In genomic region chr11:104195791-104196190, GRCm38 (mm10) we compare ENCODE assay signal across 7 mouse cellular contexts. TPM values are rescaled to one million over a fixed set of nuclear protein-coding genes. Genes with fewer than 3 reads are reported as not detected.
A peak's percentile ranks its signal among the peaks of the same experiment; 100 is the strongest.
DNase-seq lines count a peak whose midpoint lies in the region; ATAC-seq lines count a peak whose summit lies in the region.

No protein-coding gene starts in this region.

- H3K4me1 ChIP-seq in forebrain, embryonic 14.5 days (ENCODE audit: control insufficient read depth, insufficient read depth, low read length): no peaks in the 10 kb centered on the region
- H3K4me1 ChIP-seq in hindbrain, embryonic 11.5 days (replicated peaks; ENCODE audit: control insufficient read depth, insufficient read depth, low read length): no peaks in the 10 kb centered on the region

- H3K27me3 ChIP-seq in forebrain, embryonic 14.5 days (replicated peaks; ENCODE audit: control insufficient read depth, insufficient read depth, low read length): no peaks in the 10 kb centered on the region
- H3K27me3 ChIP-seq in hindbrain, embryonic 11.5 days (ENCODE audit: control insufficient read depth, insufficient read depth, low read length): no peaks in the 10 kb centered on the region

- DNase-seq in T-cell, adult 2 months (ENCODE audit: low spot score): peak; percentile 36
- peak; percentile 95 for DNase-seq in forebrain, embryonic 14.5 days (ENCODE audit: low spot score)
- peak; percentile 96 for DNase-seq in hindbrain, embryonic 11.5 days (ENCODE audit: low spot score)
- peak; percentile 90 for DNase-seq in left cerebral cortex, adult 11 months (ENCODE audit: low spot score)
- peak; percentile 81 for DNase-seq in right cerebral cortex, postnatal 36 days (ENCODE audit: low spot score in 2 of 2)

- H3K27ac ChIP-seq in forebrain, embryonic 14.5 days (ENCODE audit: low read depth, low read length): no peak overlapping the region
- no peak overlapping the region for H3K27ac ChIP-seq in hindbrain, embryonic 11.5 days (ENCODE audit: low read depth, low read length)

- H3K4me3 ChIP-seq in forebrain, embryonic 14.5 days (ENCODE audit: low read depth, low read length): no peak overlapping the region
- H3K4me3 ChIP-seq in hindbrain, embryonic 11.5 days (ENCODE audit: low read depth, low read length): no peak overlapping the region

- no peaks in the 10 kb centered on the region for H3K36me3 ChIP-seq in forebrain, embryonic 14.5 days (ENCODE audit: control insufficient read depth, insufficient read depth, low read length)
- no peaks in the 10 kb centered on the region for H3K36me3 ChIP-seq in hindbrain, embryonic 11.5 days (ENCODE audit: control insufficient read depth, insufficient read depth, low read length)

- ATAC-seq in cerebellum, adult (ENCODE audit: insufficient number of reproducible peaks, low FRiP score, low TSS enrichment): peak; percentile 93; the same call in 1 of the 2 replicates
- peak; percentile 94 for ATAC-seq in forebrain, embryonic 14.5 days
- ATAC-seq in hindbrain, embryonic 11.5 days (ENCODE audit: low FRiP score): peak; percentile 75; the same call in 1 of the 2 replicates
- ATAC-seq in megakaryocyte-erythroid progenitor cell, adult 5-6 weeks (replicated peaks; ENCODE audit: low FRiP score, low TSS enrichment, poor library complexity, severe bottlenecking): peak; percentile 78

- peak overlapping the region; percentile 29; the same call in 1 of the 2 replicates for H3K4me2 ChIP-seq in forebrain, embryonic 14.5 days (ENCODE audit: low read length)
- no peak overlapping the region for H3K4me2 ChIP-seq in hindbrain, embryonic 11.5 days (replicated peaks; ENCODE audit: low read depth, low read length)

- no peak overlapping the region for H3K9ac ChIP-seq in forebrain, embryonic 14.5 days (ENCODE audit: low read length)
- no peak overlapping the region for H3K9ac ChIP-seq in hindbrain, embryonic 11.5 days (ENCODE audit: low read depth, low read length)

- WGBS in forebrain, embryonic 14.5 days: 10% methylated on average over 9 of the region's 9 CpGs
- WGBS in hindbrain, embryonic 11.5 days: 9% methylated on average over 9 of the region's 9 CpGs

- H3K9me3 ChIP-seq in forebrain, embryonic 14.5 days (replicated peaks; ENCODE audit: control insufficient read depth, low read length): no peaks in the 10 kb centered on the region
- no peaks in the 10 kb centered on the region for H3K9me3 ChIP-seq in hindbrain, embryonic 11.5 days (ENCODE audit: control insufficient read depth, low read length)

RNA-seq across cellular contexts. Expression of gene Sppl2c, which starts 9.7 kb away (rescaled TPM):
- polyA plus RNA-seq in forebrain, embryonic 14.5 days (2014; fragmentation: Nextera tagmentation; extraction: Ambion mirVana): not detected in 2 replicates
- polyA plus RNA-seq in hindbrain, embryonic 11.5 days (2014; fragmentation: Nextera tagmentation; extraction: Ambion mirVana): not detected in 2 replicates
- not detected in 2 replicates for total RNA-seq in megakaryocyte-erythroid progenitor cell, adult 5-6 weeks (2014; fragmentation: Nextera tagmentation)
- not detected in 2 replicates for total RNA-seq in megakaryocyte-erythroid progenitor cell, adult 5-6 weeks (2017)

RNA-seq across cellular contexts. Expression of gene Mapt, which starts 35.4 kb away (rescaled TPM):
- polyA plus RNA-seq in forebrain, embryonic 14.5 days (2014; fragmentation: Nextera tagmentation; extraction: Ambion mirVana): 354 and 601 TPM in 2 replicates
- 91.9 and 94.9 TPM in 2 replicates for polyA plus RNA-seq in hindbrain, embryonic 11.5 days (2014; fragmentation: Nextera tagmentation; extraction: Ambion mirVana)
- total RNA-seq in megakaryocyte-erythroid progenitor cell, adult 5-6 weeks (2014; fragmentation: Nextera tagmentation): 3.4 and 4.1 TPM in 2 replicates
- total RNA-seq in megakaryocyte-erythroid progenitor cell, adult 5-6 weeks (2017): 0.23 TPM in 1 of 2 replicates, not detected in the other

Comparison
In these comparisons a context has a peak if more than half of its experiments do, and no peak if none do; other contexts are left out.
1. DNase-seq: peak in every context shown above with its lines; median percentile 96 in hindbrain, embryonic 11.5 days; 95 in forebrain, embryonic 14.5 days; 90 in left cerebral cortex, adult 11 months; 81 in right cerebral cortex, postnatal 36 days; 36 in T-cell, adult 2 months.